Mouse (Mus musculus): Measurements from ENCODE around the gene Pacrg. TPM values are rescaled to one million over a fixed set of nuclear protein-coding genes. Genes with fewer than 3 reads are reported as not detected.

The Pacrg gene
- polyA plus RNA-seq, 1 experiment from 2014 or later: 1.0 TPM

- Histone ChIP-seq H3K9ac (no peak overlapping the region), H3K27ac (no peak overlapping the region), H3K9me3 (no peaks in the 10 kb centered on the region), H3K4me2 (no peak overlapping the region), H3K36me3 (no peaks in the 10 kb centered on the region), H3K4me3 (replicated peaks) (no peak overlapping the region), H3K27me3 (replicated peaks) (no peaks in the 10 kb centered on the region), H3K4me1 (no peaks in the 10 kb centered on the region)
- WGBS: 87% methylated on average over 5 of the region's 5 CpGs
- no peak for ATAC-seq (ENCODE audit: insufficient read depth, low FRiP score, low read depth)
These were observed 275.9 kb downstream of the Pacrg start for GRCm38 (mm10) chr17:10564191-10564590.

- no peak overlapping the region for H3K4me2 ChIP-seq
These were observed 277.2 kb downstream of the Pacrg start for GRCm38 (mm10) chr17:10562871-10563270.

GRCm38 (mm10) chr17:10560053-10560452 is 280.1 kb downstream of the Pacrg start:
- no peak overlapping the region for H3K9ac ChIP-seq
- H3K9me3 ChIP-seq: no peaks in the 10 kb centered on the region
- whole genome bisulfite sequencing: 73% methylated on average over 3 of the region's 3 CpGs
- no peak for ATAC-seq (ENCODE audit: insufficient read depth, low FRiP score, low read depth)
- H3K4me2 ChIP-seq: no peak overlapping the region
- H3K4me3 ChIP-seq (replicated peaks): no peak overlapping the region
- no peaks in the 10 kb centered on the region for H3K36me3 ChIP-seq
- H3K27ac ChIP-seq: no peak overlapping the region
- H3K4me1 ChIP-seq: no peaks in the 10 kb centered on the region
- H3K27me3 ChIP-seq (replicated peaks): no peaks in the 10 kb centered on the region

More at GRCm38 (mm10) chr17:10562871-10563270, 277.2 kb downstream of the Pacrg start:
- no peak overlapping the region for H3K4me3 ChIP-seq (replicated peaks)
- ATAC-seq (ENCODE audit: insufficient read depth, low FRiP score, low read depth): no peak
- H3K27me3 ChIP-seq (replicated peaks): no peaks in the 10 kb centered on the region
- H3K9me3 ChIP-seq: no peaks in the 10 kb centered on the region
- H3K9ac ChIP-seq: no peak overlapping the region
- no peaks in the 10 kb centered on the region for H3K4me1 ChIP-seq
- H3K27ac ChIP-seq: no peak overlapping the region
- WGBS: 82% methylated on average over 7 of the region's 7 CpGs
- H3K36me3 ChIP-seq: no peaks in the 10 kb centered on the region

- H3K9ac ChIP-seq: no peak overlapping the region
- H3K27me3 ChIP-seq (replicated peaks): no peaks in the 10 kb centered on the region
- no peaks in the 10 kb centered on the region for H3K9me3 ChIP-seq
- no peak overlapping the region for H3K4me3 ChIP-seq (replicated peaks)
- ATAC-seq (ENCODE audit: insufficient read depth, low FRiP score, low read depth): no peak
- H3K36me3 ChIP-seq: no peaks in the 10 kb centered on the region
- 49% methylated on average over 8 of the region's 8 CpGs for WGBS
- no peak overlapping the region for H3K4me2 ChIP-seq
- no peak overlapping the region for H3K27ac ChIP-seq
- H3K4me1 ChIP-seq: no peaks in the 10 kb centered on the region
These were observed 281.4 kb downstream of the Pacrg start for GRCm38 (mm10) chr17:10558671-10559070.

- Histone ChIP-seq H3K9ac (no peak overlapping the region), H3K4me3 (replicated peaks) (no peak overlapping the region), H3K27me3 (replicated peaks) (no peaks in the 10 kb centered on the region), H3K27ac (no peak overlapping the region), H3K36me3 (no peaks in the 10 kb centered on the region), H3K4me1 (no peaks in the 10 kb centered on the region), H3K4me2 (no peak overlapping the region), H3K9me3 (no peaks in the 10 kb centered on the region)
- no peak for ATAC-seq (ENCODE audit: insufficient read depth, low FRiP score, low read depth)
- WGBS: 86% methylated on average over 16 of the region's 16 CpGs
These were observed 287.6 kb downstream of the Pacrg start for GRCm38 (mm10) chr17:10552295-10553056.

GRCm38 (mm10) chr17:10550781-10551520 is 289.2 kb downstream of the Pacrg start:
- 73% methylated on average over 15 of the region's 15 CpGs for WGBS
- no peaks in the 10 kb centered on the region for H3K36me3 ChIP-seq
- no peaks in the 10 kb centered on the region for H3K9me3 ChIP-seq
- ATAC-seq (ENCODE audit: insufficient read depth, low FRiP score, low read depth): no peak
- H3K4me1 ChIP-seq: no peaks in the 10 kb centered on the region
- no peaks in the 10 kb centered on the region for H3K27me3 ChIP-seq (replicated peaks)
- H3K27ac ChIP-seq: no peak overlapping the region
- no peak overlapping the region for H3K9ac ChIP-seq
- H3K4me3 ChIP-seq (replicated peaks): no peak overlapping the region
- H3K4me2 ChIP-seq: no peak overlapping the region

GRCm38 (mm10) chr17:10549825-10550224 is 290.3 kb downstream of the Pacrg start:
- H3K9me3 ChIP-seq: no peaks in the 10 kb centered on the region
- H3K27ac ChIP-seq: no peak overlapping the region
- no peak overlapping the region for H3K4me3 ChIP-seq (replicated peaks)
- H3K36me3 ChIP-seq: no peaks in the 10 kb centered on the region
- no peak overlapping the region for H3K9ac ChIP-seq
- WGBS: 59% methylated on average over 3 of the region's 3 CpGs
- ATAC-seq (ENCODE audit: insufficient read depth, low FRiP score, low read depth): no peak
- no peak overlapping the region for H3K4me2 ChIP-seq
- H3K27me3 ChIP-seq (replicated peaks): no peaks in the 10 kb centered on the region
- H3K4me1 ChIP-seq: no peaks in the 10 kb centered on the region

GRCm38 (mm10) chr17:10548969-10549368 is 291.1 kb downstream of the Pacrg start:
- no peaks in the 10 kb centered on the region for H3K27me3 ChIP-seq (replicated peaks)
- ATAC-seq (ENCODE audit: insufficient read depth, low FRiP score, low read depth): no peak
- 86% methylated on average over 4 of the region's 4 CpGs for WGBS

GRCm38 (mm10) chr17:10540772-10541171 is 299.3 kb downstream of the Pacrg start:
- no peak overlapping the region for H3K4me3 ChIP-seq (replicated peaks)
- no peak for ATAC-seq (ENCODE audit: insufficient read depth, low FRiP score, low read depth)
- H3K9me3 ChIP-seq: no peaks in the 10 kb centered on the region
- no peaks in the 10 kb centered on the region for H3K4me1 ChIP-seq
- H3K4me2 ChIP-seq: no peak overlapping the region
- no peak overlapping the region for H3K27ac ChIP-seq
- 71% methylated on average over 2 of the region's 2 CpGs for WGBS
- no peak overlapping the region for H3K9ac ChIP-seq
- H3K27me3 ChIP-seq (replicated peaks): no peaks in the 10 kb centered on the region
- no peaks in the 10 kb centered on the region for H3K36me3 ChIP-seq

More at GRCm38 (mm10) chr17:10548969-10549368, 291.1 kb downstream of the Pacrg start:
- no peak overlapping the region for H3K27ac ChIP-seq
- H3K9ac ChIP-seq: no peak overlapping the region
- H3K9me3 ChIP-seq: no peaks in the 10 kb centered on the region
- H3K4me1 ChIP-seq: no peaks in the 10 kb centered on the region
- H3K4me3 ChIP-seq (replicated peaks): no peak overlapping the region
- H3K36me3 ChIP-seq: no peaks in the 10 kb centered on the region
- H3K4me2 ChIP-seq: no peak overlapping the region

- no peak overlapping the region for H3K4me3 ChIP-seq (replicated peaks)
- ATAC-seq (ENCODE audit: insufficient read depth, low FRiP score, low read depth): no peak
- no peaks in the 10 kb centered on the region for H3K36me3 ChIP-seq
- H3K27me3 ChIP-seq (replicated peaks): no peaks in the 10 kb centered on the region
- no peaks in the 10 kb centered on the region for H3K9me3 ChIP-seq
- H3K9ac ChIP-seq: no peak overlapping the region
- 63% methylated on average over 8 of the region's 8 CpGs for WGBS
- no peak overlapping the region for H3K4me2 ChIP-seq
- H3K27ac ChIP-seq: no peak overlapping the region
- no peaks in the 10 kb centered on the region for H3K4me1 ChIP-seq
These were observed 305.9 kb downstream of the Pacrg start for GRCm38 (mm10) chr17:10534206-10534605.

- Histone ChIP-seq H3K9ac (no peak overlapping the region), H3K36me3 (no peaks in the 10 kb centered on the region), H3K4me3 (replicated peaks) (no peak overlapping the region), H3K27me3 (replicated peaks) (no peaks in the 10 kb centered on the region), H3K9me3 (no peaks in the 10 kb centered on the region), H3K4me1 (no peaks in the 10 kb centered on the region), H3K27ac (no peak overlapping the region), H3K4me2 (no peak overlapping the region)
- WGBS: 61% methylated on average over 7 of the region's 7 CpGs
- ATAC-seq (ENCODE audit: insufficient read depth, low FRiP score, low read depth): no peak
These were observed 306.6 kb downstream of the Pacrg start for GRCm38 (mm10) chr17:10533461-10533860.

- no peak overlapping the region for H3K4me2 ChIP-seq
- no peak overlapping the region for H3K4me3 ChIP-seq (replicated peaks)
- no peaks in the 10 kb centered on the region for H3K4me1 ChIP-seq
- no peak overlapping the region for H3K9ac ChIP-seq
- 33% methylated on average over 8 of the region's 8 CpGs for WGBS
- no peaks in the 10 kb centered on the region for H3K36me3 ChIP-seq
- ATAC-seq (ENCODE audit: insufficient read depth, low FRiP score, low read depth): no peak
- no peak overlapping the region for H3K27ac ChIP-seq
- H3K27me3 ChIP-seq (replicated peaks): no peaks in the 10 kb centered on the region
- no peaks in the 10 kb centered on the region for H3K9me3 ChIP-seq
These were observed 309.1 kb downstream of the Pacrg start for GRCm38 (mm10) chr17:10531024-10531423.

All from stomach, embryonic 15.5 days (tissue).